Mouse (Mus musculus) thymus, adult 18-20 months (tissue): ENCODE measurements around the gene Tdrd1.

Source experiments
- DNase-seq, 2 experiments: peaks; one replicate each; pipeline ENCODE4 v3.0.0; 2022; ENCODE audit warnings: mixed read lengths in 2 of 2

The Tdrd1 gene

GRCm38 (mm10) chr19:56914658-56915057, 88.6 kb downstream of the Tdrd1 start:
- DNase-seq: no peak

DNA sequence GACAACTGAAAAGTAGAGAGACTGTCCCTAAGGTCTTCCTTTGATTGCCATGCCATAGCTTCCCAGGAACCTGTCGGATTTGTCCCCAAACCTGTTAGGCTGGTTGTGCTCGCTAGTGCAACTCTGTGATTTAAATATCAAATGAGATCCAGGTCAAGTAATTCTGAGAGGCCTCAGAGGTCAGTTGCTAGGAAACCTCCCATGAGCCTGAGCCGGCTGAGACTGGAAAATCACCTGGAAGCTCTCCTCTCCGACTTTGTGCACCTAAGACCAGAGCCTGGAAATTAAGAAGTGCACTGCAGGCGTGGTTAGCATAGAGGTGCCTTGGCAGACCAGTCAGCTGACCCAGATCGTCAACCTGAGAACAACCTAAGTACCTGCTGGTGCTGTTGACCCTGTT, 89.1 kb downstream of the Tdrd1 start:
- DNase-seq: no peak
